Mouse (Mus musculus) embryonic facial prominence, embryonic 12.5 days (tissue): ENCODE data around the gene Gm2030. TPM values are rescaled to one million over a fixed set of nuclear protein-coding genes. Genes with fewer than 3 reads are reported as not detected.
"Not testable (repeated sequence)": the region's sequence is repeated elsewhere in the genome, so short reads cannot be mapped to it uniquely, and the experiment has no call there.

Source experiments
- ATAC-seq: fragments of 200-750 bp; cut with Nextera tagmentation; 2 replicates; pipeline ENCODE4 v1.8.0; 2017; ENCODE audit not compliant: insufficient number of reproducible peaks, insufficient read depth, low FRiP score, low TSS enrichment
- H3K27ac ChIP-seq: fragments of 300-500 bp; sonication (generic); 2 replicates; pipeline ENCODE4 v1.5.1; 2016; ENCODE audit warnings: mild to moderate bottlenecking
- H3K27me3 ChIP-seq: fragments of 300-500 bp; sonication (generic); 2 replicates; pipeline ENCODE4 v1.6.1; 2016; ENCODE audit warnings: mild to moderate bottlenecking, moderate library complexity
- H3K36me3 ChIP-seq: fragments of 300-500 bp; sonication (generic); 2 replicates; pipeline ENCODE4 v1.6.1; 2016; ENCODE audit warnings: mild to moderate bottlenecking
- H3K4me1 ChIP-seq: fragments of 300-500 bp; sonication (generic); 2 replicates; pipeline ENCODE4 v1.6.1; 2016
- H3K4me2 ChIP-seq: fragments of 300-500 bp; sonication (generic); replicated peaks from 2 replicates; pipeline ENCODE4 v1.6.1; 2016; ENCODE audit warnings: mild to moderate bottlenecking, moderate library complexity
- H3K4me3 ChIP-seq: fragments of 300-500 bp; sonication (generic); 2 replicates; pipeline ENCODE4 v1.5.1; 2016; ENCODE audit warnings: mild to moderate bottlenecking
- H3K9ac ChIP-seq: fragments of 300-500 bp; sonication (generic); 2 replicates; pipeline ENCODE4 v1.6.1; 2016; ENCODE audit warnings: mild to moderate bottlenecking, moderate library complexity
- H3K9me3 ChIP-seq: fragments of 300-500 bp; sonication (generic); 2 replicates; pipeline ENCODE4 v1.6.1; 2016; ENCODE audit warnings: mild to moderate bottlenecking, moderate library complexity
- WGBS: fragments of 180-500 bp; shearing (Covaris S2); methylation state at CpG from one replicate; pipeline ENCODE4 v1.1.7; 2016; 5-methylcytosine and 5-hydroxymethylcytosine counted together
- polyA plus RNA-seq: library from polyadenylated mRNA; unstranded; fragments of >200 nt; fragmentation: Nextera tagmentation; extraction: Ambion mirVana; gene quantifications from 2 replicates; pipeline ENCODE4 v1.2.1, GENCODE M21; 2016

Gm2030 gene
- polyA plus RNA-seq: not detected in 2 replicates

GRCm38 (mm10) chrX:26309944-26310343 lies at the start of gene Gm2030:
Gene Gm2030, minus strand, starts transcription at chrX:26310044.
- ATAC-seq, H3K27ac ChIP-seq, H3K36me3 ChIP-seq, H3K4me3 ChIP-seq, H3K9me3 ChIP-seq, H3K9ac ChIP-seq, H3K27me3 ChIP-seq, H3K4me1 ChIP-seq, H3K4me2 ChIP-seq: not testable (repeated sequence)
- WGBS: 74% methylated on average over 3 of the region's 4 CpGs

Other genes with a start within 250 kb of the Gm2030 start
- not detected in 2 replicates for gene Gm2012, start 78.7 kb downstream of the Gm2030 start, polyA plus RNA-seq
- gene Slx, start 235.5 kb upstream of the Gm2030 start, polyA plus RNA-seq: not detected in 2 replicates